Mouse (Mus musculus) thymus, postnatal 36 days (tissue): ENCODE measurements around the gene Eipr1.
"Not testable (repeated sequence)": the region's sequence is repeated elsewhere in the genome, so short reads cannot be mapped to it uniquely, and the experiment has no call there.

Experiments
- DNase-seq, 2 experiments: peaks; one replicate each; pipeline ENCODE4 v3.0.0; 2022; ENCODE audit warnings: mixed read lengths in 2 of 2

Gene Eipr1

GRCm38 (mm10) chr12:28891523-28891922 lies 139.9 kb downstream of the Eipr1 start:
- no peak for DNase-seq

DNA sequence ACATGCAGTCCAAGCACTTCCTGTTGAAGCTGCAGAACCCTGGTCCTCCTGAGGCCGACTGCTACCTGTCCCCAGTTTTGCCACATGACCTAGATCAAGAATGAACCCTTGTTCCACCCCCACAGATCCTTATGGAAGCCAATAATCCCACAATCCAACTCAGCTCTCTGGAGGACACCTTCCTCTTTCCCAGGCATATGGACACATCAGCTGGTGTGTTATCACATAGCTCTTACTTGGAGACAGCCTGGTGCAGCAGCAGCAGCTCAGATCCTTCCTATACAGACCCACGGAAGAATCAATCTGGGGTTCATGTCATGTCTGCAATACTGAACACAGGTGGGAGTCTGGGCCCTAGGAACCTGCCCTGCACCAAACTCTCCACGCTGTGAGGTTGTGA lies 145.0 kb downstream of the Eipr1 start:
- no peak for DNase-seq

DNA sequence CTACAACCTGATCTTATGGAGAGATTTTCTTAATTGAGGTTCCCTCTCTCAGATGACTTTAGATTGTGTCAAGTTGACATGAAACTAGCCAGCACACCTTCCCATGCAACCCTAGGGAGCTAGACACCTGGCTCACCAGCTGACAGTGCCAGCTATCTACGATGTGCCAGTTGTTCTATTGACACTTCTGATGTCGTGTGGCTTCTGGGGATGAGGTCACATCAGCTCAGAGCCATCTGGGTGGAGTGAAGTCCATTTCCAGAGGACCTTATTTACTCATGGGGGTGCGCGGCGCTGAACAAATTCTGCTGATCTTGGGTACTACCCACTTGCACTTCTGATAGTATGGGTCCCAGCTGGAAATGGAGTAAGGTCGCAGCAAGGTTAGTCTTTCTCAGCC lies 146.7 kb downstream of the Eipr1 start:
- DNase-seq: no peak

GRCm38 (mm10) chr12:28899696-28900095 lies 148.1 kb downstream of the Eipr1 start:
- DNase-seq: no peak

DNA sequence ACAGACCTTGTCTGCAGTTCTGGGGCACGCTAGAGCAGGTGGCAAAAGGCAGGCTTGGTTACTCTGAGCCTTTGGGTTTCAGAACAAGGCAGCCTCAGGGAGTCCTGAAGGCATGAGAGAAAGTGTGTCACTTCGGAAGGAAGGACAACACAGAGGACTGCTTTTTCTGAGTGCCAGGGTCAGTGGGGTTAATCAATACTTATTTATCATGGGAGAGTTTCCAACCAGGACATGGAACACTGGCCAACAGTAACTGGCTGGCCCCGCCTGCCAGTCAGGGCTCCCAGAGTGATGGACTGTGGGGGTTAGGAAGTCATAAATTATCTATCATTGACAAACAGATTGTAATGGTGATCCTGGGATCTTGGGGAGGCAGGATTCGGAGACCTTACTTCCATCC lies 148.7 kb downstream of the Eipr1 start:
- DNase-seq: no peak

DNA sequence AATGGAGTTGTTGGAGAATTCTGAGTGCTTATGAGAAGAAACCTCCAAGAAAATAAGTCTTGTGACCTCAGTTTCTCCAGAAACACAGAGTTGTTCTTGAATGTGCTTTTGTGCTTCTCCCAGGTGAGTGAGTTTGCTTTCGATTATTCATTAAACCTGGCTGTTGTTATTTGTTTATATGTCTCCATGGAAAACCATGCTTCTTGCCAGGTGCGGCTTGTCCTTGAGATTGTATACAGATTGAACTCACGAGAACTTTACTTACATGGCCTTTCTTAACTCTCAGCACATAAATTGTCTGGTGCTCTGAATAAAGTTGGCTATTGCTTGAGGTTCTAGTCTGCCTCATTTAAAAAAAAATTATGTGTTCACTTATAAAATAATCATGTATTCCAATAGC lies 150.5 kb downstream of the Eipr1 start:
- no peak for DNase-seq

- no peak for DNase-seq
Observed at GRCm38 (mm10) chr12:28903082-28903481, 151.5 kb downstream of the Eipr1 start.

DNA sequence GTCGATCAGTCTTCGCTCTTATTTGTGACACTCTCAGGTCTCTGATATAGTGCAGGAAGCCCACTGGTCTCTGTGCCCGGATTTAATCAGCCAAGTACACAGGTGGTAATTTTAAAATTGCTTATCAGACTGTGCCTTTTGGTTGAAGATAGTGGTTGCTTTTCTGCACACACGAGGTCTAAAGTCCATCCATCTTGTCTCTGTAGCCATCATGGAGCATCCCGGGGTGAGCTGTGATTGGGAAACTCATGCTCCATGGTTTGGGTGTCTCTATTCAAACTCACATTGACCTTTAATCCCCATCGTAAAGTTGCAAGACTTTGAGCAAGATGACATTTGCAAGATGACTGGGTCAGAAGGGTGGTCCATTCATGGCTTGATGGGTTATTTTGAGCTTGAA lies 153.9 kb downstream of the Eipr1 start:
- no peak for DNase-seq

DNA sequence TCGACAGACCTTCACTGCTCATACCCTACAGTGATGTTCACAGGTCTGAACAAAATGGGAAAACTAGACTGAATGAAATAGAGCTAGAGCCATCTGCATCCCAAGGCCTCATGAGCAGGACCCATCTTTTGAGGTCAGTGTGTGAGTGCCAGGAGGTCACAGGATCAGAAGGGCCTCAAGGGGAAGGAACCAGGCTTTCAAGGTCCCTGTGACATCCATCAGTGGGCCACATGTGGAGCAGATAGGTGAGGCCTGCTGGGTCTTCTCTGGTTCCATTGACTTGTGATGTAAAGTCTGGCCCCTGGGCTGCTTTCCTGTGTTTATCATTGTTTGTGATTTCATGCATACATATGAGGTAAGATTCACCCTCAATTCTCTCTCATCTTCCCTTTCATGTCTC lies 154.4 kb downstream of the Eipr1 start:
- no peak for DNase-seq

- no peak for DNase-seq
Observed at GRCm38 (mm10) chr12:28906809-28907297, 155.2 kb downstream of the Eipr1 start.

DNA sequence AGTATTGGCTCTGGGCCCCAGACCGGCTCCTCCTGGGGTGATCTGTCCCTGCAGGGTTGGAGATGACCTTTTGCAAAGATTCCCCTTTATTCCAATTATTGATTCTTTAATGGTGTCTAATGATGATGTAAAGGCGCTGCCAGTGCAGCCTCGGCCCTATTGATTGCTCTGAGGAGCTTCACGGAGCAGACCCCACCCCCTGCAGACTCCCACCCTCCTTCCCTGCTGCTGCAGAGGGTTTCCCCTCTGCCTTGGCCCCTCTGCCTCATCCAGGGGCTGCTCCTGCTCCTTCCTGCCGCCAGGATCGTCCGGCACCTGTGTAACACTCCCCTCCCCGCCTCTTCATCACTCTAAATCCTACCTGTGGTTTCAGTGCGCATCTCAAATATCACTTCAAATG lies 156.2 kb downstream of the Eipr1 start:
- no peak for DNase-seq

GRCm38 (mm10) chr12:28909851-28910250 lies 158.2 kb downstream of the Eipr1 start:
- DNase-seq: no peak

DNA sequence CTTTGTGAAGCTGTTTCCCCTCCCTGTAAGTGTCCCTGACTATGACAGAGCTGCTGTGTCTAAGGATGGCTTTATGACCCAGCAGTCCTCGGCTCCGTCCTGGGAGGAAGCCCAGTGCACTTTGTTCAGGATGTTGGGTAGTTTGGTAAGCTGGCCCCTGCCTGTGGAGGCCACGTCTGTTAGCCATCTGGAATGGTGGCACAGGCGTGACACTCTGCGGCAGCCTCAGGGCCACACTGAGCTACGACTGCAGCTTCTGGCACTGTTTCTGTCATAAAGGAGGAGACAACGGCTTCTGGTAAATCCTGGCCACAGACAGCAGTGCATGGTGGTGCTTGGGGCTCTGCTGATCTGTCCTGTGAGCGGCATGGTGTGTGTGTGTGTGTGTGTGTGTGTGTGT lies 159.0 kb downstream of the Eipr1 start:
- no peak for DNase-seq

DNA sequence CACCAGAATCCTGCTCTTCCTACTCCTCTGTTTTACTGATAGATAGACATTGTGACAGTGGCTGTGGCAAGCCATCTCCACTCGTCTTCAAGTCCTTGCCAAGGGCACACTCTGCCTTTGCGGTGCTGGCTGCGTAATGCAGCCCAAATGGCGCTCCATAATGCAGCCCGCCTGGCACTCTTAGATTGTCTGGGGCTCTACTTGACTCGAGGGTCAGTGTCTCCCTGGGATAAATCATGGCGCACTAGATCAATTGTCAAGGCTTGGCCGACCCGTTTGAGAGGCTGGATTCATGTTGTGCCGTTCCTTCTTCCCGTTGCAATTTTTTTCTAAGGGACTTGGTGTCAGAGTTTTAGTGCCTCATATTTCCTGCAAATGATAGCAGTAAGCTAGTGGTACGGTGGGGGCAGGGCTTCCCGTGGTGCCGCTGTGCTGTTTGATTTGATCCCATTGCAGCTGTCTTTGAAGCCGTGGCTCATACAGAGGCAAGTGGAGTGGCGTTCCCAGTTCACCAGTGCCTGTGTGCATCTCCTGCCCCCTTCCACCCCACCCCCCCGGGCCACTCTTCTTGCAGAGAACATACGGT lies 160.8 kb downstream of the Eipr1 start:
- DNase-seq: no peak

- DNase-seq: no peak
Observed at GRCm38 (mm10) chr12:28913099-28913498, 161.5 kb downstream of the Eipr1 start.

GRCm38 (mm10) chr12:28914056-28914455 lies 162.5 kb downstream of the Eipr1 start:
- not testable (repeated sequence) for DNase-seq
